Mouse (Mus musculus) right cerebral cortex, postnatal 4 days (tissue): ENCODE measurements around the gene Wdr83.

ENCODE experiments used
- DNase-seq: peaks from one replicate; pipeline ENCODE4 v3.0.0-alpha.2; 2022

Wdr83 gene

GRCm38 (mm10) chr8:85076001-85076400 is 5.1 kb downstream of the Wdr83 start:
- DNase-seq: peak; percentile 48

GRCm38 (mm10) chr8:85074617-85075016 is 6.5 kb downstream of the Wdr83 start:
- DNase-seq: no peak

DNA sequence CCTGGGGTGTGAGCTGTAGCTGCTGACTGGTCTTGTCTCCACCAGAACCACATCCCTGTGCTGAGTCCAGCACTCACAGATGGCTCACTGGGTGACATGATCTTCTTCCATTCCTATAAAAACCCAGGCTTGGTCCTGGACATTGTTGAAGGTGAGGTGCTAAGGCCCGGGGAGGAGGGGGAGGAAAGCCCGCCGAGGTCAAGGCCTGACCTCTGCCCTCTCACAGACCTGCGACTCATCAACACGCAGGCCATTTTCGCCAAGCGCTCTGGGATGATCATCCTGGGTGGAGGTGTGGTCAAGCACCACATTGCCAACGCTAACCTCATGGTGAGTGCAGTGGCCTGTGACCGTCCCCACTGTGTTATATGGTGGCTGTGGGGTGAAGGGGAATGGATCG is 6.9 kb downstream of the Wdr83 start:
- no peak for DNase-seq

GRCm38 (mm10) chr8:85073041-85073612 is 8.0 kb downstream of the Wdr83 start:
- DNase-seq: no peak

DNA sequence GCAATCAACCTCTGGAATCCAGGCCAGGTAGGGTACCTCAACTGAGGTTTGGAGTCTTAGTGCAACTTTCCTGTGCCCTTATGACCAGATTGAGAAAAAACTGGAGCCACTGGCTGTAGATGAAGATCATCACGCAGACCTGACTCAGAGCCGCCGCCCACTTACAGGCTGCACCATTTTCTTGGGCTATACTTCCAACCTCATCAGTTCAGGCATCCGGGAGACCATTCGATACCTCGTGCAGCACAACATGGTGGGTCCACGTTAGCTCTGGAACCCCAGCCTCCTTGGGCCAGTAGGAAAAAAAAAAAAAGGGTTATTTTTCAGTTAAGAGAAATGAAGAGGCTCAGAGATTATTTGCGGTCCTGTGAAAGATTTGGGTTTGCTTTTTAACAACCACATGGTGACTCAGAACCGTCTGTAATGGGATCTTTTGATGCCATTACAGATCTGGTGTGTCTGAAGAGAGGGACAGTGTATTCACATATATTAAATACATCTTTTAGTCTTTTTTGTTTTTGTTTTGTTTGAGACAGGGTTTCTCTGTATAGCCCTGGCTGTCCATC is 8.7 kb downstream of the Wdr83 start:
- DNase-seq: no peak

- peak; percentile 86 for DNase-seq
Observed at GRCm38 (mm10) chr8:85071514-85072281, 9.4 kb downstream of the Wdr83 start, which contains the start of gene Dhps. TSS of gene Dhps (plus strand) at chr8:85071757.

DNA sequence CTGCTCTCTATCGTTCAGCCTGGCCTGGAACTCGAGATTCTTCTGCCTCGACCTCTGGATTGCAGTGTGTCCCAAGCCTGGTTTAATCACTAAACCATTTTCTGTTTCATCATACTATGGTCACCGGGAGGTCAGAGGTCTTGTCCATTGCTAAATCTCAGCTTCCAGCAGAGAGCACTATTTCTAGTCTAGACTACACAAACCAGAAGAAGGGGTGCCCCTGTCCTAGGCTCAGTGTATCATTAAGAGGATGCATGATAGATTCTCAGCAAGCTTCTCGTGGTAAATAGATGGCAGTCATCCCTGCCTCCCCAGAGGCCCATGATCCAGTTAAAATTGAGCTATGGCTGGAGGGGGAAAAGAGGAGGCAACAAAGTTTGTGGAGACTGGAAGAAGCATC is 10.1 kb downstream of the Wdr83 start:
- no peak for DNase-seq

- DNase-seq: no peak
Observed at GRCm38 (mm10) chr8:85067982-85068381, 13.1 kb downstream of the Wdr83 start, which contains the start of gene Gm5741. TSS of gene Gm5741 (minus strand) at chr8:85067982.

DNA sequence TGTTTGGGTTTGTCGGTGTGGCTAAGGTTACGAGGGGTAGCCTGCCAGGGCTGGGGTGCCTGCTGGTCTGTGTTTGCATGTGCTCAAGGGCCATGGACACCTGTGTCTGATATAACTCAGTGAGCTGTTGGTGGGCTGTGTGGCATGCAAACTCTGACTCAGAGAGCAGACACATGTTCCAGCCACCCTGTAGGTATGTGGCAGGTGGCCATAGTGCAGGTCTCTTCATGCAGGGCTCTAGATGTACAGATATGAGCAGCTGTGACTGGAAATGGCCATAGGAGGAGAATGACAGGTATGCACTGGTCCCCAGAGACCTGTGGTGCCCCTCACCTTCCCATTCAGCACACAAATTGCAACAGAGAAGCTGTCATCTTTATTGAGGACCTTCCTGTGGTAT is 14.0 kb downstream of the Wdr83 start:
- no peak for DNase-seq

DNA sequence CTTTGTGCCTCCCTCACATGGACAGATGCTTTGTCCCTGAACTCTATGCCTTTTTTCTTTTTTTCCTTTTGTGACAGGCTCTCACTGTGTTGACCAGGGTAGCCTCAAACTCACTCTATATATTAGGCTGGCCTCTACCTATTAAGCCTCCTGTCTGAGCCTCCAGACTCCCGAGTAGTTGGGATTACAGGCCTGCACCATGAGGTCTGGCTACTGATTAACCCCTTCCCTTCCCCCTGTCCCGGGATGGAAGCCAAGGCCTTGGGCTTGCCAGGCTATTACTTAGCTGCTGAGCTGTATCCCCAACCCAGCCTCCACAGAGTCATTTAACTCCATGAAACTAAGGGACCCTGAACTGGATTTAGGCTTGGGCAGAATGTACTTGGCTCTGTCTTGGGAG is 15.9 kb downstream of the Wdr83 start:
- DNase-seq: no peak

DNA sequence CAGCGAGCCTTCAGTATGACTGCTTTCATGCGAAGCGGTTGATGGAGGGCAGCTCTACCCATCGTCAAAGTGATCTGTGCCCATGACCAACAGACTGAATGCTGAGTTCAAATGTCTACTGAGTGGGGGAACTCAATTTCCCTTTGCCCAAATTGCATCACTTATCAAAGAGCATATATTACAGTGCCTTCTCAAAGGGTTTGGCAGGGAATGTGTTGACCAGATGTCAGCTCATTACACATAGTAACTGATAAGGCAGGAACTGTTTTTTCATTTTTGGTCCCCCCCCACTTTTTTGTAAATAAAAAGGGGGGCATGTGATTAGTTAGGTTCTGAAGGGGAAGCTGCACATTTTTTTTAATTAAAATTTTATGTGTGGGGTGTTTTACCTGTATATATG is 18.5 kb downstream of the Wdr83 start:
- DNase-seq: no peak

- DNase-seq: peak; percentile 84
Observed at GRCm38 (mm10) chr8:85059879-85060616, 21.1 kb downstream of the Wdr83 start, which contains the start of gene Fbxw9. TSS of gene Fbxw9 (plus strand) at chr8:85060055.

DNA sequence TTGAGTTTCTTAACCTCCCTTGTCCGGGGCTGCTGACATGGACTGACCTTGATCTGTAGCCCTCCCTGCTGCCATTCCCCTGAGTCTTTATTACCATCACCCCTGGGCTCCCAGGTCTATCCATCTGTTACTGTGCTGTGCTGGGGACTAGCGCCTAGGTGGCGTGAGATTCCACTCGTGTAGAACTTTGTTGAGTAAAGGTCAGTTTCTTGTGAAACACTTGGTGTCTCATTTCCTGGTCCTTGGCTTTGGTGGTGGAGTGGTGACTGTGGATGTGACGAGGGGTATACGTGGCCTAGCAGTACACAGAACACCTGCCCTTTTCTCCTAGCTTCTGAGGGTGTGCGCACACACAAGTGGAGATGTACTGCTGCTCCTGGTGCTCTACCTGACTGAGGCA is 23.7 kb downstream of the Wdr83 start:
- DNase-seq: no peak

DNA sequence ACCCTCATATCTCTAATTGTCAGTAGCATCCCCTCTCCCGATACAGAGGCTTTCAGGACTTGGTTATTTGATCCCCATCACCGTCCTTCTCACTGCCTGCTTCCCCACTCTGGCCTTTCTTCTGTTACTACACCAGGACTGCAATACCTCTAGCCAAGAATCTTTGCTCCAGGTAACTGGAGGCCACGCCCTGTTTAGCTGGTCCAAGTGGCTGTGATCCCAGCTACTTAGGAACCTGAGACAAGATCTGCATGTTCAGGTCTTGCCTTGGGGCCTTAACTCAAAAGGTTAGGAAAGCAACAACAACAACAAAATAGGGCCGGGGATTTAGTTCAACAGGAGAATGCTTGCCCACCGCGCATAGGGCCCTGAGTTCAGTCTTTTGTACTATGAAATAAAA is 37.5 kb downstream of the Wdr83 start:
- no peak for DNase-seq

GRCm38 (mm10) chr8:85037681-85038531 is 43.2 kb downstream of the Wdr83 start:
- peak; percentile 42 for DNase-seq

DNA sequence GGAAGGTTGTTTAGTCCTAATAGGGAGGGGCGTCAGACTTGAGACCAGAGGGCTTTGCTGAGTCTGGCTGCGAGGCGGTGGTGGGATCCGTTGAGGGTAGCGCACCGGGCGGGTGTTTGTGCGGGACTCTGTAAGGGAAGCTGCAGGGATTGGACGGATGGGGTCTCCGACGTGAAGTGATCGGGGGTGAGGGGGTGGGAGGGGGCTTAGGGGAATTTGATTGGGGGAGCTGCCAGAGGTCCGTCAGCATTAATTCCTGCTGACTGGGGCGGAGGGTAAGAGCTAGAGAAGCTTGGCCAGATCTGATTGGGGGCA is 43.8 kb downstream of the Wdr83 start:
- DNase-seq: no peak

DNA sequence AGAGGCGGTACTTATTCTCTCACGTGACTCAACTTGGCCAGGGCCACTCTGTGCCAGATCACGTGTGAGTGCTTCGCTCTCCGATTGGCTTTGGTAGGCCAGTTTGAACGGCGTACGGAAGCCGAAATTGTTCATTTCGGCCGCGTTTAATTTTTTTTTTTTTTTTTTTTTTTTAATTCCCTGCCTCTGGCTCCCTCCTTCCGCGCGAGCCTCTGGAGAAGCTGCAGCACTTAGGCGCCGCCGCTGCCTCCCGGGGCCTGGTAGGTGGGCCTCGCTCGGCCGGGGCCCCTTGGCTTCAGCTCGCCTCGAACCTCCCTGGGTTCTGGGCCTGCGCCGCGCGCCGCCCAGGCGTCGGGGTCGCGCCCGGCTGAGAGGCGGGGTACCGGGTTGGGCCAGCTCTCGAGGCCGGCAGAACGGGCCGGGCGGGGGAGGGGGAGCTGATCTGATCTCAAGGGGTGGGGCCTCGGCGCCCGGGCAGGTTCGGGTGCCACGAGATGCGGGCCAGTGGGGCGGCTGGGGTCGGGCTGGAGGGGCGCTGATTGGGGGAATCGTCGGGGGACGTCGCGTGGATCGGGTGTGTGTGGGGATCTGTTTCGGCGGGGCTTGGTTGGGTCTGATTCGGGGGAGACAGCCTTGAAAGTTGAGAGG is 44.3 kb downstream of the Wdr83 start, which contains the start of gene Tnpo2:
Gene Tnpo2, plus strand, starts transcription at position 198 of the 648 bp plus-strand sequence.
- DNase-seq: peak; percentile 80

- DNase-seq: no peak
Observed at GRCm38 (mm10) chr8:85036381-85036717, 44.8 kb downstream of the Wdr83 start.

GRCm38 (mm10) chr8:85035728-85036310 is 45.3 kb downstream of the Wdr83 start:
- no peak for DNase-seq

GRCm38 (mm10) chr8:85035165-85035727 is 45.9 kb downstream of the Wdr83 start:
- DNase-seq: no peak

DNA sequence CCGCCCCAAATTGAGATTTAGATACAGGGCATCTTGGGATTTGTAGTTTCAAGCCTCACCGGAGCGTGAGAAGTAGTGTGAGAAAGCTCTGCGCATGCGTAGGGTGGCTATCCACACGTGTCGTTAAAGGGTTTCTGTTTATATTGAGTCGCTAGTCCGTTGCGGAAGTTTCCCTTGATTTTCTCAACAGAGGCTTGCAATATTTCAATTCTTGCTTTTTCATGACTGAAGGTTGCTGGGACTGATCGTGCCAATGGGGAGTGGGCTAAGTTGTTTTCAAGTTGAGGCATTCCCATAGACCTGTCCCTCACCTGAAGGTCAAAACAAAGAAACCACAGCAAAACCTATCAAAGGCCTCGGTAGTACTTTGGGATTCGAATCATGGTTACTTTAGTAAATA is 46.3 kb downstream of the Wdr83 start:
- peak; percentile 79 for DNase-seq
